Mouse (Mus musculus) erythroblast, embryonic 14.5 days (primary cell): Measurements from ENCODE around the gene Ccl7.

Source experiments
- GATA1 ChIP-seq: IDR thresholded peaks from 2 replicates; pipeline ENCODE4 v1.6.1; 2012; ENCODE audit warnings: low read length, inconsistent platforms, mixed read lengths
- TAL1 ChIP-seq: IDR thresholded peaks from 3 replicates; pipeline ENCODE4 v1.6.1; 2012; ENCODE audit warnings: low read length, inconsistent platforms, mixed read lengths

DNA sequence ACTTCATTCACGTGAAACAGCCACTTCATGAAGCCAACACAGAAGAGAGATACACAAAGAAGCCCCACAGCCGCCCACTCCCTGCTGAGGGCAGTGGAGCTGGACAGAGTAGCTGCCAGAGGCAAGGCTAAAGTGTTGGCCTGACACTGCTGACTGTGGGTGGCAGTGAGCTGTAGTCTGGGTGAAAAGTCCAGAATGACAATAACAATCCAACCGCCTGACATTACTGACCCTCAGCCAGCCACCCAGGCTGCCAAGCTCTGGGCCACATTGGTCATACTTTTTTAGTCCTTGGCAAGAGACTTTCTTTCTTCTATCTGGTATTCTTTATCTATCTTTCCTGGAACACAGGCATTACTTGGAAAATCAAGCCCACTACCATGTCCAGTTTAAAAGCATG, 25.6 kb downstream of the Ccl7 start:
- TF ChIP-seq TAL1 (no peak), GATA1 (no peak)
